Mouse (Mus musculus) midbrain, embryonic 13.5 days (tissue): ENCODE results near the gene Gm9639. TPM values are rescaled to one million over a fixed set of nuclear protein-coding genes. Genes with fewer than 3 reads are reported as not detected.
"Not testable (repeated sequence)": the region's sequence is repeated elsewhere in the genome, so short reads cannot be mapped to it uniquely, and the experiment has no call there.

Experiments used
- ATAC-seq: fragments of 200-750 bp; cut with Nextera tagmentation; 2 replicates; pipeline ENCODE4 v1.8.0; 2017; ENCODE audit warnings: mild to moderate bottlenecking, moderate TSS enrichment, moderate library complexity
- H3K27ac ChIP-seq: fragments of 300-500 bp; sonication (generic); 2 replicates; pipeline ENCODE4 v1.5.1; 2015; ENCODE audit warnings: inconsistent platforms, mild to moderate bottlenecking, moderate library complexity
- H3K27me3 ChIP-seq: fragments of 300-500 bp; sonication (generic); 2 replicates; pipeline ENCODE4 v1.6.1; 2015; ENCODE audit warnings: mild to moderate bottlenecking, inconsistent platforms
- H3K36me3 ChIP-seq: fragments of 300-500 bp; sonication (generic); 2 replicates; pipeline ENCODE4 v1.6.1; 2015; ENCODE audit warnings: mild to moderate bottlenecking, inconsistent platforms
- H3K4me1 ChIP-seq: fragments of 300-500 bp; sonication (generic); replicated peaks from 2 replicates; pipeline ENCODE4 v1.6.1; 2015; ENCODE audit warnings: inconsistent platforms
- H3K4me2 ChIP-seq: fragments of 300-500 bp; sonication (generic); replicated peaks from 2 replicates; pipeline ENCODE4 v1.6.1; 2015; ENCODE audit warnings: moderate library complexity, mild to moderate bottlenecking, inconsistent platforms
- H3K4me3 ChIP-seq: fragments of 300-500 bp; sonication (generic); replicated peaks from 2 replicates; pipeline ENCODE4 v1.5.1; 2015; ENCODE audit warnings: mild to moderate bottlenecking, inconsistent platforms
- H3K9ac ChIP-seq: fragments of 300-500 bp; sonication (generic); replicated peaks from 2 replicates; pipeline ENCODE4 v1.6.1; 2015; ENCODE audit warnings: mild to moderate bottlenecking, inconsistent platforms
- H3K9me3 ChIP-seq: fragments of 300-500 bp; sonication (generic); 2 replicates; pipeline ENCODE4 v1.6.1; 2016; ENCODE audit warnings: mild to moderate bottlenecking, inconsistent platforms
- WGBS: fragments of 180-500 bp; shearing (Covaris S2); methylation state at CpG from one replicate; pipeline ENCODE4 v1.1.7; 2015; 5-methylcytosine and 5-hydroxymethylcytosine counted together
- polyA plus RNA-seq: library from polyadenylated mRNA; unstranded; fragments of >200 nt; fragmentation: Nextera tagmentation; extraction: Ambion mirVana; gene quantifications from 2 replicates; pipeline ENCODE4 v1.2.1, GENCODE M21; 2015

Gene Gm9639
- not detected in 2 replicates for polyA plus RNA-seq

DNA sequence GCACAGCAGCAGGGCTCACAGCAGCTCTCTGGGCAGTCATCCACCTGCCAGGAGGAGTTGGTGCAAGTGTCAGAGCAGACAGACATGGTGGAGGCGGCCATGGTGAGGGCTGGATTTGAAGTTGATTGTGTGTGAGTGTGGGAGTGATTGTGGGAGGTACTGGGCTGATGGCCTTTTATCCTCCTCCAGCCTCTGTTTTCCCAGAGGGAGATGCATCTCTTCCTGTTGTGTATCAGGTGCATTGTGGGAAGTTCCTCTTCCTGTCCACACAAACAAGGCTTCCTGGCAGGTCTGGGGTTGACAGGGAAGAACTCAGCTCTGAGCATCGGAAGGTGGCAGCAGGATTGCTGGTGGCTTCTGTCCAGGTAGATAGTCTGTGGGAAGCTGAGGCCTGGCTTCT, at the start of gene Gm9639:
Gene Gm9639 (minus strand): TSS at position 101 of the 400 bp plus-strand sequence.
- Histone ChIP-seq H3K4me1 (peaks cover 16% of the 10 kb centered on the region), H3K27me3 (no peaks in the 10 kb centered on the region), H3K27ac (peak within 1 kb of the TSS; percentile 58; the same call in 1 of the 2 replicates), H3K4me2 (no peak within 1 kb of the TSS), H3K4me3 (no peak within 1 kb of the TSS), H3K9ac (no peak within 1 kb of the TSS), H3K9me3 (no peaks in the 10 kb centered on the region), H3K36me3 (no peaks in the 10 kb centered on the region)
- ATAC-seq, result no peak
- WGBS, result 52% methylated on average over 2 of the region's 2 CpGs

DNA sequence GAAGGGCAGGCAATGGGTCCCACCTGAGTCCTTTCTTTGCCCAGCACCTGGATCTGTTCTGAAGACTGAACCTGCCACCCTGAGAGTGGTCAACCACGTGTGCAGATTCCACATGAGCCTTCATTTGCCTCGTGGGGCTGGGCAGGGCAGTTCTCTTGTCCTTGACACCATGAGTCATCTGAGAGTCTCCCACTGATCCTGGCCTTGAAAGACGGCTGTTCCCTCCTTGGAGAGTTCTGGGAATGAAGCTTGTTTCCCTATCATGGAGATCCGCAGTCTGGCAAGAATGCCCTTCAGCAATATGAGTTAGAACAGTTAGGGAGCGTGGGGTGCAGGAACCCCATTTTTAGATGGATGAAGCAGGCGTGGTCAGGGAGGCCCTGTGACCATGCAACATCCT, 44.1 kb upstream of the Gm9639 start:
- H3K36me3 ChIP-seq, result no peaks in the 10 kb centered on the region
- 74% methylated on average over 6 of the region's 6 CpGs for WGBS

DNA sequence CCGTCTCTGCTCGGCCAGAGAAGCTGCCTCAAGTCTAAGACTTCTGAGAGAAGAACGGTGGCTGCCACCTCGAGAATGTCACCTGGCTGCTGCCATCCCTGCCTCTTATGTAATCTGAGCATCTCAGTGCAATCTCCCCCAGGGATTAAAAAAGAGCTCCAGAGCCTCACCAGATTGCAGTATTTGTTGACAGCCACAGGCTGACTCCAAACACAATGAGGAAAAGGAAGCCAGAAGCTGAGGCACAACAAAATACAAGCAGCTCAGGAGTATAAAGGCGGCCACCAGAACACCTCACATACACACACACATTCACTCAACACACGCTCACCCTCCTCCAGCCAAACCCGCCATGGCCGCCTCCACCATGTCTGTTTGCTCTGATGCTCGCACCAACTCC, 40.8 kb upstream of the Gm9639 start, which contains the start of gene Krtap10-10:
Gene Krtap10-10 (plus strand): TSS at position 301 of the 400 bp plus-strand sequence.
- Histone ChIP-seq H3K9ac (no peak within 1 kb of the TSS), H3K9me3 (no peaks in the 10 kb centered on the region; the same call in 1 of the 2 replicates), H3K4me3 (no peak within 1 kb of the TSS), H3K4me2 (no peak within 1 kb of the TSS), H3K27me3 (no peaks in the 10 kb centered on the region), H3K4me1 (no peaks in the 10 kb centered on the region), H3K36me3 (no peaks in the 10 kb centered on the region), H3K27ac (no peak within 1 kb of the TSS)
- no peak for ATAC-seq
- WGBS, result 76% methylated on average over 9 of the region's 9 CpGs

More for the DNA sequence above, 44.1 kb upstream of the Gm9639 start:
- Histone ChIP-seq H3K9ac (no peak overlapping the region), H3K4me3 (no peak overlapping the region), H3K4me1 (no peaks in the 10 kb centered on the region), H3K27ac (no peak overlapping the region), H3K9me3 (peaks cover 14% of the 10 kb centered on the region; the same call in 1 of the 2 replicates), H3K4me2 (no peak overlapping the region), H3K27me3 (no peaks in the 10 kb centered on the region)
- ATAC-seq, result no peak

GRCm38 (mm10) chr10:77826951-77827350, 32.1 kb upstream of the Gm9639 start, which contains the start of gene Krtap10-4:
TSS of gene Krtap10-4 (minus strand) at chr10:77827095.
- Histone ChIP-seq H3K36me3 (no peaks in the 10 kb centered on the region), H3K9me3 (0 out of 2 replicates have a peak, but pooled peaks cover 3% of the 10 kb centered on the region), H3K9ac (no peak within 1 kb of the TSS), H3K27me3 (no peaks in the 10 kb centered on the region), H3K27ac (no peak within 1 kb of the TSS), H3K4me1 (no peaks in the 10 kb centered on the region), H3K4me2 (no peak within 1 kb of the TSS), H3K4me3 (no peak within 1 kb of the TSS)
- 71% methylated on average over 6 of the region's 6 CpGs for WGBS
- ATAC-seq, result no peak

DNA sequence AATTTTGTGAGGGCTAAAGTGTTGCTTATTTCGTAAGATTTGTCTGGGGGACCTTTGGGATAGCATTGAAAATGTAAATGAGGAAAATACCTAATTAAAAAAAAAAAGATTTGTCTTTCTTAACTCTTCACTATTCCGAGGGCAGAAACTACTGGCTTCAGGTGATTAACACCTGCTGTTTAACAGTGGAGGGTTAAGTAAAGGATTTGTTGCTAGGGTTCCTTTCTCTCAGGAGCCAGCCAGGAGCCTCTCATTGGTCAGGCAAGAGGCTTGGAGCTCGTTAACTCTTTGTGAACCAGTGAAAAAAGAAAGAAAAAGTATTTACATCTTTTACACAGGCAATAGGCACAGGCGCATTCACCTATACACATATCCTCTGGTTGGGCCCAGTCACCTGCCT, 24.3 kb upstream of the Gm9639 start:
- Histone ChIP-seq H3K36me3 (no peaks in the 10 kb centered on the region), H3K4me3 (no peak overlapping the region), H3K9ac (no peak overlapping the region), H3K4me1 (no peaks in the 10 kb centered on the region), H3K4me2 (no peak overlapping the region), H3K27ac (no peak overlapping the region), H3K27me3 (no peaks in the 10 kb centered on the region), H3K9me3 (0 out of 2 replicates have a peak, but pooled peaks cover 3% of the 10 kb centered on the region)
- no peak for ATAC-seq
- 28% methylated on average over 4 of the region's 4 CpGs for WGBS

DNA sequence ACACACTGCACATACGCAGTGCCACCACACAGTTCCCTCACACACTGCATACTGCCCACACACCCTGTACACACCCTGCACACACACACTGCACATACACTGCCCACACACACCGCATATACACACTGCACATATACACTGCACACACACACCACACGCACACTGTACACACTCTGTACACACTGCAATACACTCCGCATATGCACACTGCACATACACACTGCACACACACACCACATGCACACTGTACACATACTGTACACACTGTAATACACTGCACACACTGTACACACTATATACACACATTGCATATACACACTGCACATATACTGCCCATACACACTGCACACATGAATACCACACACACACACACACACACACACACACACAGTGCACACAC, 23.6 kb upstream of the Gm9639 start:
- Histone ChIP-seq H3K36me3 (no peaks in the 10 kb centered on the region), H3K9me3 (no peaks in the 10 kb centered on the region), H3K9ac (no peak overlapping the region), H3K27ac (no peak overlapping the region), H3K4me3 (no peak overlapping the region), H3K4me1 (no peaks in the 10 kb centered on the region), H3K4me2 (no peak overlapping the region), H3K27me3 (no peaks in the 10 kb centered on the region)
- 96% methylated on average over 4 of the region's 4 CpGs for WGBS
- ATAC-seq, result peak; percentile 60

- Histone ChIP-seq H3K9ac (no peak overlapping the region), H3K36me3 (no peaks in the 10 kb centered on the region), H3K27ac (no peak overlapping the region), H3K4me2 (no peak overlapping the region), H3K27me3 (no peaks in the 10 kb centered on the region), H3K4me3 (no peak overlapping the region), H3K9me3 (no peaks in the 10 kb centered on the region), H3K4me1 (no peaks in the 10 kb centered on the region)
- ATAC-seq, result no peak
- 39% methylated on average over 5 of the region's 5 CpGs for WGBS
These were observed 20.6 kb upstream of the Gm9639 start for GRCm38 (mm10) chr10:77815514-77815913.

DNA sequence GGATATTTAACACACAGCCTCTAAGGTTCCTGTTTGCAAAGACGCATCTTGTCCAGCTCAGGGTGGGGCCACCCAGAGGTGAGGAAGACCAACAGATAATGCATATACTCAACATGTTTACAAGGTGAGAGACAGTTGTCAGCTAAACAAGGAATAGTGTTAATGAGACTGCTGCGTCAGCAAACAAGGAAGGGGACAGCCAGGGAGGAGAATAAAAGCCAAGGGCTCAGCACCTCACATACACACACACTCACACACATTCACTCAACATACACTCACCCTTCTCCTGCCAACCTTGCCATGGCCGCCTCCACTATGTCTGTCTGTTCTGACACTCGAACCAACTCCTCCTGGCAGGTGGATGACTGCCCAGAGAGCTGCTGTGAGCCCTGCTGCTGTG, 19.5 kb upstream of the Gm9639 start, which contains the start of gene Gm2696:
Gene Gm2696 (plus strand): TSS at position 301 of the 400 bp plus-strand sequence.
- H3K4me3 ChIP-seq, result no peak within 1 kb of the TSS
- H3K4me1 ChIP-seq, result no peaks in the 10 kb centered on the region
- no peak within 1 kb of the TSS for H3K9ac ChIP-seq
- no peak within 1 kb of the TSS for H3K4me2 ChIP-seq
- no peaks in the 10 kb centered on the region for H3K9me3 ChIP-seq
- H3K27ac ChIP-seq, result no peak within 1 kb of the TSS
- ATAC-seq, result no peak
- H3K36me3 ChIP-seq, result no peaks in the 10 kb centered on the region
- 64% methylated on average over 4 of the region's 4 CpGs for WGBS
- no peaks in the 10 kb centered on the region for H3K27me3 ChIP-seq

DNA sequence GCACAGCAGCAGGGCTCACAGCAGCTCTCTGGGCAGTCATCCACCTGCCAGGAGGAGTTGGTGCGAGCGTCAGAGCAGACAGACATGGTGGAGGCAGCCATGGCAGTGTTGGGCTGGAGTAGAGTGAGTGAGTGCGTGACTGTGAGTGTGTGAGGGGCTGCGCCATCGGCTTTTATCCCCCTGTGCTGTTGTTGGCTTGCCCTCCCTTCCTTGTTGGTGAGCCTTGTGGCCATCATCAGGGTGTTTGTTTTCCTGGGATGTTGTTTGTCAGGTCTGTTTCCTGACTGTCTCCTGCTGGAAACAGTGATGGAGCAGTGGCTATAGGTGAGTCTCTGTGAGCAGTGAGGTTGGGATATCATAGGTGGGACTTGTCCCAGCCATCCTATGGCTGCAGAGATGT, 16.9 kb upstream of the Gm9639 start, which contains the start of gene Gm9507:
Gene Gm9507 (minus strand): TSS at position 101 of the 400 bp plus-strand sequence.
- Histone ChIP-seq H3K9ac (no peak within 1 kb of the TSS), H3K4me2 (no peak within 1 kb of the TSS), H3K4me1 (no peaks in the 10 kb centered on the region), H3K36me3 (no peaks in the 10 kb centered on the region), H3K9me3 (peaks cover 5% of the 10 kb centered on the region; the same call in 1 of the 2 replicates), H3K27me3 (no peaks in the 10 kb centered on the region), H3K27ac (no peak within 1 kb of the TSS), H3K4me3 (no peak within 1 kb of the TSS)
- 71% methylated on average over 5 of the region's 5 CpGs for WGBS
- ATAC-seq, result no peak

GRCm38 (mm10) chr10:77804095-77804494, 9.2 kb upstream of the Gm9639 start:
- Histone ChIP-seq H3K4me3 (no peak overlapping the region), H3K4me1 (peaks cover 3% of the 10 kb centered on the region; the same call in 1 of the 2 replicates), H3K9ac (no peak overlapping the region), H3K27me3 (no peaks in the 10 kb centered on the region), H3K27ac (no peak overlapping the region), H3K4me2 (no peak overlapping the region), H3K9me3 (peaks cover 5% of the 10 kb centered on the region; the same call in 1 of the 2 replicates), H3K36me3 (no peaks in the 10 kb centered on the region)
- 87% methylated on average over 3 of the region's 3 CpGs for WGBS
- no peak for ATAC-seq

DNA sequence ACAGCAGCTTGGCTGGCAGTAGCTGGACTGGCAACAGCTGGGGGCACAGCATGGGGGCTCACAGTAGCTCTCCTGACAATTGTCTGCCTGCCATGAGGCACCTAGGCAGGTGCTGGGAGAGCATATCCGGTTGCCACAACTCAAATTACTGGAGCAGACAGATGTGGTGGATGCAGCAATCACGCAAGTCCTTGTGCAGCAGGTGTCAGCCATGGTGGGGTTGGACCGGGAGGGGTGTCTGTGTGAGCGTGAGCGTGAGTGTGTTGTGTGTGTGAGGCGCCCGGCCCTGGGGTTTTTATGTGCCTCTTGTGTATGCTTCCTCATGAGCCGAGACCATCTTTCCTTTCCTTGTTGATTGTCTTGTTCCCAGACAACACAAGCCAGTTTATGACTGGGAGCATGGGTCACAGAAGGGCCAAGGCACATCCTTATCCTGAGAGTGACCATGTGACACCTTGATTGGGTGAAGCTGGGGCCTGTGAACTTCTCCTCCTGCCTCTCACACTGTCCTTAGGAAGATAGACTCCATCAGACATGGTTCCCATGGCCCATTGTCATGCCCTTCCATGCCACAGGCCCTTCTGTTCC, 4.1 kb upstream of the Gm9639 start, which contains the start of gene Gm19668:
Gene Gm19668 (minus strand): TSS at position 213 of the 588 bp plus-strand sequence.
- ATAC-seq, result no peak
- Histone ChIP-seq H3K4me2 (no peak within 1 kb of the TSS), H3K4me3 (no peak within 1 kb of the TSS), H3K27me3 (no peaks in the 10 kb centered on the region), H3K4me1 (peaks cover 16% of the 10 kb centered on the region), H3K9me3 (no peaks in the 10 kb centered on the region), H3K27ac (peak within 1 kb of the TSS; percentile 73), H3K9ac (no peak within 1 kb of the TSS), H3K36me3 (no peaks in the 10 kb centered on the region)
- WGBS, result 68% methylated on average over 8 of the region's 8 CpGs

- H3K9me3 ChIP-seq, H3K27me3 ChIP-seq, H3K4me2 ChIP-seq, H3K4me3 ChIP-seq, H3K36me3 ChIP-seq, H3K9ac ChIP-seq: not testable (repeated sequence)
- H3K27ac ChIP-seq, result peak overlapping the region; percentile 73
- 0 out of 2 replicates have a peak, but pooled peaks have one; percentile 43 for ATAC-seq
- 37% methylated on average over 3 of the region's 3 CpGs for WGBS
- peaks cover 16% of the 10 kb centered on the region for H3K4me1 ChIP-seq
These were observed 3.5 kb upstream of the Gm9639 start for GRCm38 (mm10) chr10:77798164-77798920.
